Mouse (Mus musculus) megakaryocyte, embryonic 14.5 days (primary cell): ENCODE results near the gene Tmem234.

Experiments used
- FLI1 ChIP-seq: IDR thresholded peaks from 2 replicates; pipeline ENCODE4 v1.6.1; 2012; ENCODE audit warnings: low read length, inconsistent platforms, mixed read lengths
- GATA1 ChIP-seq: IDR thresholded peaks from 3 replicates; pipeline ENCODE4 v1.6.1; 2012; ENCODE audit warnings: mixed read lengths, low read length, inconsistent platforms, borderline replicate concordance

DNA sequence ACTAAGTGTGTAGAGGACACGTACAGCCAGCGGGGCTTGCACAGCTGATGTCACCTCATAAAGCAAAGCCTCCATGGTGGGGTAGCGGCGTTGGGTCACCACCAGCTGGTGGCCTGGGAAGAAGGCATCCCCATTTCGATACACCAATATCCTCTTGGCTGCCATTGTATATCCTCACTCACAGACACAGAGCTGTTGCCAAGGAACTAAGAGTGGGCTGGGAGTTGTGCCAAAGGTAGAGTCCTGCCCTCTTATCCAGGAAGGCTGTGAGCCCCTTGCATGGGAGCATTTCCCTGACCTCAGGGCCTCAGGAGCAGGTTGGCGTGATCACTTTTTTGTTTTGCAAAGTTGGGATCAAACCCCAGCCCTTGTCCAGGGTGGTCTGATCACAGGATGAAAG lies 13.6 kb downstream of the Tmem234 start, which contains the start of gene Dcdc2b:
- TF ChIP-seq GATA1, result no peak
- TF ChIP-seq FLI1, result no peak
